Mouse (Mus musculus): ENCODE measurements around the gene Cnr2. TPM values are rescaled to one million over a fixed set of nuclear protein-coding genes. Genes with fewer than 3 reads are reported as not detected.

Cnr2 gene
- polyA plus RNA-seq, 1 experiment from 2014 or later: 0.32 TPM

GRCm38 (mm10) chr4:135963457-135964193 is 68.4 kb downstream of the Cnr2 start, which contains the start of gene Gale:
TSS of gene Gale (plus strand) at chr4:135963727.
- peak; percentile 94 for ATAC-seq (ENCODE audit: low FRiP score, low read depth)
- H3K4me1 ChIP-seq: peaks cover 15% of the 10 kb centered on the region
- H3K9ac ChIP-seq: peak within 1 kb of the TSS; percentile 82
- under 1% methylated on average over 56 of the region's 56 CpGs for WGBS
- H3K36me3 ChIP-seq: peaks cover 47% of the 10 kb centered on the region
- H3K27me3 ChIP-seq (replicated peaks): no peaks in the 10 kb centered on the region
- peak within 1 kb of the TSS; percentile 57; the same call in 1 of the 2 replicates for H3K27ac ChIP-seq
- no peaks in the 10 kb centered on the region for H3K9me3 ChIP-seq
- peak within 1 kb of the TSS; percentile 78 for H3K4me2 ChIP-seq (replicated peaks)
- H3K4me3 ChIP-seq: peak within 1 kb of the TSS; percentile 66

- Histone ChIP-seq H3K9ac (peak overlapping the region; percentile 82), H3K27ac (no peak overlapping the region), H3K4me3 (peak overlapping the region; percentile 66), H3K4me1 (peaks cover 15% of the 10 kb centered on the region), H3K9me3 (no peaks in the 10 kb centered on the region), H3K36me3 (peaks cover 47% of the 10 kb centered on the region), H3K4me2 (replicated peaks) (peak overlapping the region; percentile 78), H3K27me3 (replicated peaks) (no peaks in the 10 kb centered on the region)
- no peak for ATAC-seq (ENCODE audit: low FRiP score, low read depth)
- 6% methylated on average over 12 of the region's 12 CpGs for WGBS
These were observed 69.2 kb downstream of the Cnr2 start for GRCm38 (mm10) chr4:135964426-135964825.

- Histone ChIP-seq H3K27me3 (replicated peaks) (no peaks in the 10 kb centered on the region), H3K9me3 (no peaks in the 10 kb centered on the region), H3K4me2 (replicated peaks) (no peak overlapping the region), H3K27ac (no peak overlapping the region), H3K9ac (no peak overlapping the region), H3K4me3 (no peak overlapping the region), H3K4me1 (peaks cover 15% of the 10 kb centered on the region), H3K36me3 (peaks cover 48% of the 10 kb centered on the region)
- WGBS: 87% methylated on average over 9 of the region's 9 CpGs
- no peak for ATAC-seq (ENCODE audit: low FRiP score, low read depth)
These were observed 69.9 kb downstream of the Cnr2 start for GRCm38 (mm10) chr4:135965113-135965512.

- Histone ChIP-seq H3K4me2 (replicated peaks) (no peak overlapping the region), H3K9ac (no peak overlapping the region), H3K27ac (no peak overlapping the region), H3K4me1 (peaks cover 24% of the 10 kb centered on the region), H3K27me3 (replicated peaks) (no peaks in the 10 kb centered on the region), H3K36me3 (peaks cover 53% of the 10 kb centered on the region), H3K4me3 (no peak overlapping the region), H3K9me3 (no peaks in the 10 kb centered on the region)
- no peak for ATAC-seq (ENCODE audit: low FRiP score, low read depth)
- WGBS: 93% methylated on average over 16 of the region's 16 CpGs
These were observed 71.1 kb downstream of the Cnr2 start for GRCm38 (mm10) chr4:135966283-135966682.

- H3K9me3 ChIP-seq: no peaks in the 10 kb centered on the region
- H3K36me3 ChIP-seq: peaks cover 53% of the 10 kb centered on the region
- no peak overlapping the region for H3K4me2 ChIP-seq (replicated peaks)
- H3K27me3 ChIP-seq (replicated peaks): no peaks in the 10 kb centered on the region
- H3K4me1 ChIP-seq: peaks cover 33% of the 10 kb centered on the region
- WGBS: 89% methylated on average over 18 of the region's 18 CpGs
- H3K9ac ChIP-seq: no peak overlapping the region
- ATAC-seq (ENCODE audit: low FRiP score, low read depth): no peak
- no peak overlapping the region for H3K27ac ChIP-seq
- no peak overlapping the region for H3K4me3 ChIP-seq
These were observed 72.0 kb downstream of the Cnr2 start for GRCm38 (mm10) chr4:135967086-135967760.

GRCm38 (mm10) chr4:135968271-135968869 is 73.2 kb downstream of the Cnr2 start:
- H3K4me2 ChIP-seq (replicated peaks): no peak overlapping the region
- 73% methylated on average over 19 of the region's 19 CpGs for WGBS
- H3K4me3 ChIP-seq: no peak overlapping the region
- H3K9me3 ChIP-seq: no peaks in the 10 kb centered on the region
- H3K27me3 ChIP-seq (replicated peaks): no peaks in the 10 kb centered on the region
- no peak overlapping the region for H3K9ac ChIP-seq
- H3K36me3 ChIP-seq: peaks cover 53% of the 10 kb centered on the region
- H3K27ac ChIP-seq: no peak overlapping the region
- H3K4me1 ChIP-seq: peaks cover 31% of the 10 kb centered on the region
- no peak for ATAC-seq (ENCODE audit: low FRiP score, low read depth)

- Histone ChIP-seq H3K4me1 (peaks cover 27% of the 10 kb centered on the region), H3K9ac (no peak overlapping the region), H3K27me3 (replicated peaks) (no peaks in the 10 kb centered on the region), H3K36me3 (peaks cover 55% of the 10 kb centered on the region), H3K4me2 (replicated peaks) (no peak overlapping the region), H3K9me3 (no peaks in the 10 kb centered on the region), H3K27ac (no peak overlapping the region), H3K4me3 (no peak overlapping the region)
- no peak for ATAC-seq (ENCODE audit: low FRiP score, low read depth)
- 95% methylated on average over 13 of the region's 13 CpGs for WGBS
These were observed 74.0 kb downstream of the Cnr2 start for GRCm38 (mm10) chr4:135969070-135969750.

Other genes with a start within 250 kb of the Cnr2 start
- 0.15 and 0.22 TPM in 2 replicates for gene Ifnlr1, start 209.1 kb upstream of the Cnr2 start, polyA plus RNA-seq (2016; fragmentation: Nextera tagmentation; extraction: Ambion mirVana)
- gene Il22ra1, start 167.2 kb upstream of the Cnr2 start, polyA plus RNA-seq (2016; fragmentation: Nextera tagmentation; extraction: Ambion mirVana): not detected in 2 replicates
- 1.1 and 1.5 TPM in 2 replicates for gene Myom3, start 135.7 kb upstream of the Cnr2 start, polyA plus RNA-seq (2016; fragmentation: Nextera tagmentation; extraction: Ambion mirVana)
- gene Srsf10, start 39.6 kb upstream of the Cnr2 start, polyA plus RNA-seq (2016; fragmentation: Nextera tagmentation; extraction: Ambion mirVana): 279 and 303 TPM in 2 replicates
- 145 and 154 TPM in 2 replicates for gene Pnrc2, start 21.5 kb upstream of the Cnr2 start, polyA plus RNA-seq (2016; fragmentation: Nextera tagmentation; extraction: Ambion mirVana)
- 48.2 and 53.6 TPM in 2 replicates for gene Fuca1, start 25.3 kb downstream of the Cnr2 start, polyA plus RNA-seq (2016; fragmentation: Nextera tagmentation; extraction: Ambion mirVana)
- 55.9 and 56.6 TPM in 2 replicates for gene Hmgcl, start 51.1 kb downstream of the Cnr2 start, polyA plus RNA-seq (2016; fragmentation: Nextera tagmentation; extraction: Ambion mirVana)
- gene Gale, start 68.3 kb downstream of the Cnr2 start, polyA plus RNA-seq (2016; fragmentation: Nextera tagmentation; extraction: Ambion mirVana): 34.8 and 38.9 TPM in 2 replicates
- gene Lypla2, start 77.2 kb downstream of the Cnr2 start, polyA plus RNA-seq (2016; fragmentation: Nextera tagmentation; extraction: Ambion mirVana): 189 and 194 TPM in 2 replicates
- gene Pithd1, start 91.9 kb downstream of the Cnr2 start, polyA plus RNA-seq (2016; fragmentation: Nextera tagmentation; extraction: Ambion mirVana): 63.2 and 63.3 TPM in 2 replicates
- 32.1 and 35.0 TPM in 2 replicates for gene Eloa, start 126.4 kb downstream of the Cnr2 start, polyA plus RNA-seq (2016; fragmentation: Nextera tagmentation; extraction: Ambion mirVana)
- gene Rpl11, start 158.0 kb downstream of the Cnr2 start, polyA plus RNA-seq (2016; fragmentation: Nextera tagmentation; extraction: Ambion mirVana): 293 and 294 TPM in 2 replicates
- gene Id3, start 248.1 kb downstream of the Cnr2 start, polyA plus RNA-seq (2016; fragmentation: Nextera tagmentation; extraction: Ambion mirVana): 325 and 330 TPM in 2 replicates

Measured in neural tube, embryonic 12.5 days (tissue).